ENCODE assay signal across 14 mouse cellular contexts in genomic region chr8:13149866-13150265, GRCm38 (mm10).
"Had no signal": no experiment of that assay in that cellular context is flagged by ENCODE, and none has a peak within 500 bp of the region (broad histone marks: within the 10 kb centered on the region; RNA-seq: fewer than 3 reads in every experiment).

No protein-coding gene starts in this region.

- H3K4me1 ChIP-seq: midbrain, embryonic 10.5 days; neural tube, embryonic 13.5 days; neural tube, embryonic 15.5 days had no signal

- H3K4me3 ChIP-seq: midbrain, embryonic 10.5 days; myocyte; neural tube, embryonic 13.5 days; neural tube, embryonic 15.5 days had no signal

- H3K9ac ChIP-seq: lung, embryonic 14.5 days; neural tube, embryonic 13.5 days; neural tube, embryonic 15.5 days had no signal

- H3K27ac ChIP-seq: midbrain, embryonic 10.5 days; neural tube, embryonic 13.5 days; neural tube, embryonic 15.5 days had no signal

- H3K27me3 ChIP-seq: neural tube, embryonic 13.5 days; neural tube, embryonic 15.5 days had no signal

- H3K4me2 ChIP-seq: lung, embryonic 14.5 days; neural tube, embryonic 13.5 days; neural tube, embryonic 15.5 days had no signal

- ATAC-seq: midbrain, embryonic 16.5 days had no signal

- H3K9me3 ChIP-seq: midbrain, embryonic 10.5 days; neural tube, embryonic 13.5 days; neural tube, embryonic 15.5 days had no signal

- DNase-seq: lung, adult 18-20 months; lung, embryonic 14.5 days; lung, postnatal 10 days; lung, postnatal 4 days; midbrain, embryonic 14.5 days; right cerebral cortex, postnatal 14 days; thymus, adult 18-20 months; thymus, postnatal 14 days; thymus, postnatal 36 days had no signal
